Mouse (Mus musculus) central nervous system, embryonic 14 days (tissue): ENCODE results near the gene Ugt1a8. TPM values are rescaled to one million over a fixed set of nuclear protein-coding genes. Genes with fewer than 3 reads are reported as not detected.

Experiments
- polyA plus RNA-seq: library from polyadenylated mRNA; depleted of rRNA; stranded (reverse); fragments of >200 nt; gene quantifications from 2 replicates; pipeline ENCODE4 v1.2.3, GENCODE M21; 2012; rRNA removed

Ugt1a8 gene
- polyA plus RNA-seq = not detected in 2 replicates

DNA sequence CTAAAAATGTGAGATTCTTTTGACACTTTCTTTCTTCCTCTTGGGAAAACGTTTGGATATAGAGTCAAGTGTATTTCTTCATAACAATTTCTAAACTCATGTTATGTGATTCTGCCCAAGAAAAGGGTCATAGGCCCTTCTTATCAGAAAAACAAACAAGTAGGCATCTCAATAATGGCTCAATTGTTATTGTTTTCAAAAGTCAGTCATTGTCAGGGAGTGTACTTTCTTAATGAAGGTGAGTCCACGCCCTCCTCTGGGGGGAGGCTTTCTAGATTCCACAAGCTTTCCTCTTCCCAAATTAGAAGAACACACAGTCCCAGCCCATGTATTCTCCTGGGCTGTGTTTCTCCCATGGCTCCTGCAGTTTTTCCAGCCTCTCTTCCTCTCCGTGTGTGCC is at the start of gene Ugt1a8:
Gene Ugt1a8, plus strand, starts transcription at position 301 of the 400 bp plus-strand sequence.

DNA sequence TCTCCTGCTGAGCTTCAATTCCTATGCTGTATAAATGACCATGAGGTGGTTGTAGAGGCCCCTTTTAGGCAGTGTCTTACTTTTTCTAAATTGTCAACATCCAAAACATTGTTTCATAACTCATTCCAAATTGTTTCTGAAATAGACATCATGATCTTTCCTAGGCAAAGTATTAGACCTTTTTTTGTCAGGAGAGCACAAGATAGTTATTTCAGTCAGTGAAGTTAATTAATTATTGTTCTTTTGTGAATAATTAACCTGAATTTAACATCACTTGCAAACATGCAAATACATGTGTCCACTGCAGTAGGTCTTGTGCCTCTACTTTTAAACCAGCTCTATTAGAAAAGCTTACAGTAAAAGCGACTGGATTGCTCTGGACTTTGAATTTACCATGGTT is 32.5 kb upstream of the Ugt1a8 start, which contains the start of gene Ugt1a10:
Gene Ugt1a10, plus strand, starts transcription at position 301 of the 400 bp plus-strand sequence.

DNA sequence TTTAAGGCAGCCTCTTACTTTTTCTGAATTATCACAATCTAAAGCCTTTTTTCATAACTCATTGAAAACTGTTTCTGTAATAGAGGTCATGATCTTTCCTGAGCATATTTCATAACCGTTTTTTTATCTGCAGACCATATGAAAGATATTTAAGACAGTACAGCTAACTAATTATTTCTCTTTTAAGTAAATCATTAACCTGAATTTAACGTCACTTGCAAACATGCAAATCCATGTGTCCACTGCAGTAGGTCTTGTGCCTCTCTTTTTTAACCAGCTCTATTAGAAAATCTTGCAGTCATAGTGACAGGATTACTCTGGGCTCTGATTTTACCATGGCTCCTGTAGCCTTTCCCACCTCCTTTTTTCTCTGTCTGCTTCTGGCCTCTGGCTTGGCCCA is 17.1 kb upstream of the Ugt1a8 start, which contains the start of gene Ugt1a9:
Gene Ugt1a9, plus strand, starts transcription at position 306 of the 400 bp plus-strand sequence.

DNA sequence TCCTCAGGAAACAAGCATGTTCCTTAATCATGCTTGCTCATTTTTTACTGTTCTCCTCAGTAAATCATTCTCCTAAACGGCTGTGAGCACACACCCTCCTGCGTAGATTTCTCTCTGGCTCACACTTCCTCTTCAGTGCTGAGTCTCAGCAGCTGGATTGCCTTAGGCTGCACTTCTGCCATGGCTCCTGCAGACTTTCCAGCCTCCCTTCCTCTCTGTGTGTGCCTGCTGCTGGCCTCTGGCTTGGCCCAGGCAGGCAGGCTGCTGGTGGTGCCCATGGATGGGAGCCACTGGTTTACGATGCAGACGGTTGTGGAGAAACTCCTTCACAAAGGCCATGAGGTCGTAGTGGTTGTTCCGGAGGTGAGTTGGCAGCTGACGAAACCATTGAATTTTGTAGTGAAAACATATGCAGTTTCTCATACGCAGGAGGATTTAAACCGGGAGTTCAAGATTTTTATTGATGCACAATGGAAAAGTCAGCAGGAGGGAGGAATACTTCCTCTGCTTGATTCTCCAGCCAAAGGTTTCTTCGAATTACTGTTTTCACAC is 7.4 kb downstream of the Ugt1a8 start, which contains the start of gene Ugt1a7c:
Gene Ugt1a7c, plus strand, starts transcription at position 122 of the 552 bp plus-strand sequence.

DNA sequence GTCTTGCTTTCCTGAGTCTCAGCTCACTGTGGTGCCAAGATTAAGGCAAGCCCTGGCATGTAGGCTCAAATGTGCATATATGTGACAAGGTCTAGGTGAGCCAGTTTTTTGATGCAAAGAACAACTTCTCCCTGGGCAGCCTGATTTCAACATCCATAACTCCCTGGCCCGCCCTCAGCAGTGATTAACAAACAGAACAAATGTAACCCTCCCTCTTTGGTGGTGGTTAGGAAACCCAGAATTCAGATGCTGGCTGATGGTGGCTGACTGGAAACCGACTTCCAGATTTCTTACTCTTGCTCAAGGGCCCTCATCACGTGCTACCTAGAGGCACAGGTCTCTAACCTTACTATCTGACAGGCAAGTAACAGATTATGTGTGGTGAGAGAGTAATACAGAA is 15.4 kb downstream of the Ugt1a8 start, which contains the start of gene Ugt1a6b:
Gene Ugt1a6b, plus strand, starts transcription at position 234 of the 400 bp plus-strand sequence.

DNA sequence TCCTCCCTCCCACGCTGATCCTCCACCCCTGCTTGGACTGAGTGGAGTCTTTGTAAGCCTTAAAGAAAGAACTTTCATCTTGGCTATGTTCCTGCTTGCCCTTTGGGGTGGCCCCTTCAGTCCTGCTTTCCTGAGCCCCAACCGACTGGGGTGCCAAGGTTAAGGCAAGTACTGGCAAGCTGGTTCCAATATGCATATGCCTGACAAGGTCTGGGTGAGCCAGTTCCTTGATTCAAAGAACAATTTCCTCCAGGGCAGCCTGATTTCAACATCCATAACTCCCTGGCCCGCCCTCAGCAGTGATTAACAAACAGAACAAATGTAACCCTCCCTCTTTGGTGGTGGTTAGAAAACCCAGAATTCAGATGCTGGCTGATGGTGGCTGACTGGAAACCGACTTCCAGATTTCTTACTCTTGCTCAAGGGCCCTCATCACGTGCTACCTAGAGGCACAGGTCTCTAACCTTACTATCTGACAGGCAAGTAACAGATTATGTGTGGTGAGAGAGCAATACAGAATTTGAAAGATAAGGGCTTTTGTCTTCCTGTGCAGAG is 46.9 kb downstream of the Ugt1a8 start, which contains the start of gene Ugt1a6a:
Gene Ugt1a6a, plus strand, starts transcription at position 353 of the 555 bp plus-strand sequence.

DNA sequence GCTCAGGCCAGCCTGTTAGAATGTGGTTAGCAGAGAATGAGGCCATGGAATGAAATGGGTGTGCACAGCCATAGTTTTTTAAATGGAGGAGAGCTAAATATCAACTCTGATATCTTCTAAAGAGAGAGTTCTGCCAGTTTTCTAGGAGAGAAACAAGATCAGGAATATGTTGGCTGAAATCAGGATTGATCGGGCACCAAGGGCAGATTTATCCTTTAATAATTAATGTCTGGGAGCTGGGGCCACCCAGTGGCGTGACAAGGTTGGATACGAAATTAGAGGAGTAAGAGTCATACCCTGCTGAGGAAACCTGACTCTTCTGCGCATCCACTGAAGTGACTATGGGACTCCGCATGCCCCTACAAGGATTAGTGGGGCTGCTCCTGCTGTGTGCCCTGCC is 78.1 kb downstream of the Ugt1a8 start, which contains the start of gene Ugt1a5:
Gene Ugt1a5, plus strand, starts transcription at position 302 of the 400 bp plus-strand sequence.

DNA sequence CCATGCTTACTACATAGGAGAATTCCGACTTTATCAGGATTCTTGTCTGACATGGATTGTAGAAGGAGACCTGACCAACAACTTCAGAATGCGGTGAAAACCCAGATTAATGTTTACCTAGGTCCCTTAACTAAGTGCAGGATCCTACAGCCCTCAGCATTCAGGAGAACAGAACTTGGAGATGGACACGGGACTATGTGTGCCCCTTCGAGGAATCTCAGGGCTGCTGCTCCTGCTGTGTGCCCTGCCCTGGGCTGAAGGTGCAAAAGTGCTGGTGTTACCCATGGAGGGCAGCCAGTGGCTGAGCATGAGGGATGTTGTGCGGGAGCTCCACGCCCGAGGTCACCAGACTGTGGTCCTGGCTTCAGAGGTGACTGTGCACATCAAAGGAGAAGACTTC is 112.8 kb downstream of the Ugt1a8 start, which contains the start of gene Ugt1a2:
Gene Ugt1a2, plus strand, starts transcription at position 146 of the 400 bp plus-strand sequence.

DNA sequence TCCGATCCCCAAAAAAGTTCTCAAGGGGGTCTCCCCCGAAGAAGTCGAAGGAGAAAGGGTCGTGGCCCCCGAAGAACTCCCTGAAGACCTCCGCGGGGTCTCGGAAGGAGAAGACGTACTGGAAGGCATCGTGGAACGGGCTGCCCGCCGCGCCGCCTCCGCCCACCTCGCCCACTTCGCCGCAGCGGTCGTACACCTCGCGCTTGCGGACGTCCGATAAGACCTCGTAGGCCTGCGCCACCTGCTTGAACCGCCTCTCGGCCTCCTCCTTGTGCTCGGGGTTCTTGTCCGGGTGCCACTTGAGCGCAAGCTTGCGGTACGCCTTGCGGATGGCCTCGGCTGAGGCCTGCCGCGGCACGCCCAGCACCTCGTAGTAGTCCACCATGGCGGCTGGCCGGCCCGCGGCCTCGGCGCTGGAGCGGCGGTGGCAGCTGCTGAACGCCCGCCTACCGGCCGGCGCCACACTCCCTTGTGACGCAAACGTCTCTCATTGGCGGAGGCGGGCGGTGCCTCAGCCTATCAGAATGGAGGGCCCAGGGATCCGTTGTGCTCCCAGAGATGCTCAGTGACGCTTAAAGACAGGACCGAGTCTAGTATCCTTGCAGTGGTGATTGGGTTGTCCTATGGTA is 117.8 kb downstream of the Ugt1a8 start, which contains the start of gene Dnajb3:
Gene Dnajb3, minus strand, starts transcription at position 489 of the 629 bp plus-strand sequence.

DNA sequence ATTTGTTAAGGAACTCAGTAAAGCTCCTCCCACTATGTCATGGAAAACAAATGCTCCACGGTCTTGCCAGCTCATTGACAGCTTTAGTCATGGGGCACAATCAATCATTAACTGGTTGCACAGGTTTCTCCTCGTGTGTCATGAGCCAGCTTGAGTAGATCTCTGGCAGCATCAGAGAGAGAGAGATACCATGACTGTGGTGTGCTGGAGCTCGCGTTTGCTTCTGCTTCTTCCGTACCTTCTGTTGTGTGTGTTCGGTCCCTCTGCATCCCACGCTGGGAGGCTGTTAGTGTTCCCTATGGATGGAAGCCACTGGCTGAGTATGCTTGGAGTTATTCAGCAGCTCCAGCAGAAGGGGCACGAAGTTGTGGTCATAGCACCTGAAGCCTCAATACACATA is 124.2 kb downstream of the Ugt1a8 start, which contains the start of gene Ugt1a1:
Gene Ugt1a1, plus strand, starts transcription at position 148 of the 400 bp plus-strand sequence.

DNA sequence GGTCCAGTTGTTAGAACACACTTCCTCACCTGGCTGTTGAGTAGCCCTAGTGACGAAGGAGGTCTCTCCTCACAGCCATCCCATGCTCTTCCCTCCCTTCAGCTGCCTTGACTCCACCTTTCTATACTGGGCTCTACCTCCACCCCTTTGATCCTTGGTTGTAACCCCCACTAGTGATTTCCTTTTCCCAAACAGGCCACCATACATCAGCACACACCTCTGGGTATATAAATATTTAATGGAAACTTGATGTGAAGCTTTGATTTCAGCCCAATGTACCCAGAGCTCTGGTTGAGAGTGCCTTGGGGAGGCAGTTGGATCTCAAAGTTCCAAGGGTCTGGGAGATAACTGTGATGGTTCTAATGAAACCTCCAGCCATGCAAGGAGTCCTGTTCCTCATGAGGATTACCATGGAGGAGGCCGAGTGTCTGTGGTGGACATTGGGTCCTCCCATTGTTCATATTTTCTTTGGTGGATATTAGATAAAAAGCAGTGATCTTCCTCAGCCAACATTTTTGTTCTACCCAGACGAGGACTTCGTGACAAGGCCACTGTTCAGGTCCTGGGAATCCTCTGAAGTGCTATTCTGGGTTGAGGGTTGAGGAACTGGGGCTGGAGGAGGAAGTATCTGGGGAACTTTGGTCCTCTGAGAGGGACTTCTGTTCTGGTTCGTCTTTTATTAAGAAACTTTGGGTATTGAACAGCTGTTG is 139.2 kb downstream of the Ugt1a8 start, which contains the start of gene Mroh2a:
Gene Mroh2a, plus strand, starts transcription at position 317 of the 710 bp plus-strand sequence.

Other genes with a start within 250 kb of the Ugt1a8 start
- 50.3 and 53.0 TPM in 2 replicates for gene Dgkd, start 234.5 kb upstream of the Ugt1a8 start, polyA plus RNA-seq
- gene Usp40, start 79.3 kb upstream of the Ugt1a8 start, polyA plus RNA-seq = 24.0 and 24.9 TPM in 2 replicates
- not detected in 2 replicates for gene Ugt1a10, start 32.4 kb upstream of the Ugt1a8 start, polyA plus RNA-seq
- not detected in 2 replicates for gene Ugt1a9, start 17.0 kb upstream of the Ugt1a8 start, polyA plus RNA-seq
- gene Ugt1a7c, start 7.2 kb downstream of the Ugt1a8 start, polyA plus RNA-seq = 0.80 and 0.91 TPM in 2 replicates
- 1.1 TPM in 2 replicates for gene Ugt1a6b, start 15.4 kb downstream of the Ugt1a8 start, polyA plus RNA-seq
- gene Ugt1a6a, start 47.0 kb downstream of the Ugt1a8 start, polyA plus RNA-seq = 1.4 and 1.6 TPM in 2 replicates
- 0.06 and 0.14 TPM in 2 replicates for gene Ugt1a5, start 78.2 kb downstream of the Ugt1a8 start, polyA plus RNA-seq
- 0.05 TPM in 1 of 2 replicates, not detected in the other for gene Ugt1a2, start 112.8 kb downstream of the Ugt1a8 start, polyA plus RNA-seq
- gene Dnajb3, start 118.0 kb downstream of the Ugt1a8 start, polyA plus RNA-seq = 9.8 TPM in 2 replicates
- gene Ugt1a1, start 124.1 kb downstream of the Ugt1a8 start, polyA plus RNA-seq = 0.09 TPM in 1 of 2 replicates, not detected in the other
- gene Mroh2a, start 139.2 kb downstream of the Ugt1a8 start, polyA plus RNA-seq = 0.15 and 0.18 TPM in 2 replicates
- gene Hjurp, start 189.8 kb downstream of the Ugt1a8 start, polyA plus RNA-seq = 171 and 178 TPM in 2 replicates
- gene Trpm8, start 189.8 kb downstream of the Ugt1a8 start, polyA plus RNA-seq = 0.06 TPM in 2 replicates